Mouse (Mus musculus) limb, embryonic 13.5 days (tissue): ENCODE results near the gene Reck. TPM values are rescaled to one million over a fixed set of nuclear protein-coding genes. Genes with fewer than 3 reads are reported as not detected.

ENCODE experiments used
- ATAC-seq: fragments of 200-750 bp; cut with Nextera tagmentation; 2 replicates; pipeline ENCODE4 v1.8.0; 2017; ENCODE audit warnings: low read depth, moderate number of reproducible peaks, moderate TSS enrichment; ENCODE audit not compliant: low FRiP score
- H3K27ac ChIP-seq: fragments of 300-500 bp; sonication (generic); 2 replicates; pipeline ENCODE4 v1.5.1; 2015; ENCODE audit warnings: inconsistent platforms, mild to moderate bottlenecking, moderate library complexity
- H3K27me3 ChIP-seq: fragments of 300-500 bp; sonication (generic); 2 replicates; pipeline ENCODE4 v1.6.1; 2015; ENCODE audit warnings: mild to moderate bottlenecking, inconsistent platforms
- H3K36me3 ChIP-seq: fragments of 300-500 bp; sonication (generic); 2 replicates; pipeline ENCODE4 v1.6.1; 2015; ENCODE audit warnings: inconsistent platforms, mild to moderate bottlenecking, moderate library complexity
- H3K4me1 ChIP-seq: fragments of 300-500 bp; sonication (generic); 2 replicates; pipeline ENCODE4 v1.6.1; 2015; ENCODE audit warnings: inconsistent platforms
- H3K4me2 ChIP-seq: fragments of 300-500 bp; sonication (generic); replicated peaks from 2 replicates; pipeline ENCODE4 v1.6.1; 2015; ENCODE audit warnings: inconsistent platforms, mild to moderate bottlenecking, moderate library complexity
- H3K4me3 ChIP-seq: fragments of 300-500 bp; sonication (generic); 2 replicates; pipeline ENCODE4 v1.5.1; 2015; ENCODE audit warnings: moderate library complexity, mild to moderate bottlenecking, inconsistent platforms
- H3K9ac ChIP-seq: fragments of 300-500 bp; sonication (generic); 2 replicates; pipeline ENCODE4 v1.6.1; 2015; ENCODE audit warnings: mild to moderate bottlenecking, inconsistent platforms
- H3K9me3 ChIP-seq: fragments of 300-500 bp; sonication (generic); 2 replicates; pipeline ENCODE4 v1.6.1; 2016; ENCODE audit warnings: inconsistent platforms
- WGBS: fragments of 180-500 bp; shearing (Covaris S2); methylation state at CpG from one replicate; pipeline ENCODE4 v1.1.7; 2015; 5-methylcytosine and 5-hydroxymethylcytosine counted together
- polyA plus RNA-seq: library from polyadenylated mRNA; unstranded; fragments of >200 nt; fragmentation: Nextera tagmentation; extraction: Ambion mirVana; gene quantifications from 2 replicates; pipeline ENCODE4 v1.2.1, GENCODE M21; 2015

Reck gene
- polyA plus RNA-seq, 1 experiment from 2014 or later, result 35.7 TPM

DNA sequence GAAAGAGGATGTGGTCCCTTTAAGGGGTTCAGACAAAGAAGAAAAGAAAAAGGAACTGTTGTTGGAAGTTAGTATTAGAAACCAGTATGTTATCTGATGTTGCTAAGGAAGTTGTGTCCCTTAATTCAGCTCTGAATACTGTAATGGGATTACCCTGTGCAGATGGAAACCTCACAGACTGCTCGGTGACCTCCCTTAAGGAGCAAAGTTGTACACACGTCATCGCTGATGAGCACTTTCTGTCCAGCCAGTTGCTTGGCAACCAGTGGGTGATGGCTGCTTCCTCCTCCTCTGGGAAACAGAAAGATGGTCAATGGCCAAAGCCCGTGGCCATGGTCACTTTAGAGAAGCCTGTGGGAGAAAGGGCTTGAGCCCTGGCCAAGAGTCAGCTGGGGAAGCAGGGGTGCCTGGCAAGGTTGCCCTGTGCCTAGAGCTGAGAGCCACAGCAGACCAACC lies 98.2 kb downstream of the Reck start:
- 71% methylated on average over 4 of the region's 4 CpGs for WGBS
- Histone ChIP-seq H3K9me3 (no peaks in the 10 kb centered on the region), H3K4me1 (peaks cover 29% of the 10 kb centered on the region), H3K36me3 (peaks cover 15% of the 10 kb centered on the region), H3K4me3 (no peak overlapping the region), H3K27me3 (no peaks in the 10 kb centered on the region), H3K9ac (no peak overlapping the region), H3K27ac (no peak overlapping the region), H3K4me2 (no peak overlapping the region)
- no peak for ATAC-seq

DNA sequence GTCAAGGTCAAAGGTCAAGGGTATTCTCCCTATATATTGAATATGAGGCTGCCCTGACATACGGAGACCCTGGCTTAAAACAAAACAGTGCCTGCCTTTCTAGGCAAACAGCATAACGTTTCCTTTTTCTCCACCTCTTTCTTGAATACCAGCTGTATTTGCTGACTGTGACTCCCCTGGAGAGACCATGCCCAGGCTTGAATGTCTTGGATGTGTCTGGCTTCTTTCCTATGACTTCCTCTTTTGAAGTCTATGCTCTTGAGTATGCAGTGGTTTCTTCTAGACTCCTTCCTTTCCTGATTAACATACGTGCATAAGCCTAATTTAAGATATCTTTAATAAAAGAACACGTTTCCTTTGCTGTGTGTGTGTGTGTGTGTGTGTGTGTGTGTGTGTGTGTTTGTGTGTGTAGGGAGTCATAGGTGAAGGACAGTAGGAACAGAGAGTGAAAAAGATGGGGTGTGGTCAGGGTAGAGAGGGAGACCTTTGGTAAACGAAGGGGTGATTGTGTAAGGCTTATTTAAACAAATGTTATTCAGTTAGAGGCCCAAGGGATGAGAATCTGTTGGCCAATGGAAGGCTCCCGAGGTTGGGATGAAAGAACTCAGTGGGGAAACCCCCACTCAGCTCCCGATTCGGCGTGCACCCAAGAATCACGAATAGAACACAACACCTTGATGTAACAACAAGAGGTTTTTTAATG lies 99.7 kb downstream of the Reck start:
- Histone ChIP-seq H3K4me2 (no peak overlapping the region), H3K4me3 (no peak overlapping the region), H3K4me1 (peaks cover 37% of the 10 kb centered on the region), H3K27me3 (no peaks in the 10 kb centered on the region), H3K9ac (no peak overlapping the region), H3K36me3 (peaks cover 15% of the 10 kb centered on the region), H3K27ac (no peak overlapping the region), H3K9me3 (no peaks in the 10 kb centered on the region)
- no peak for ATAC-seq
- WGBS, result 80% methylated on average over 10 of the region's 10 CpGs

DNA sequence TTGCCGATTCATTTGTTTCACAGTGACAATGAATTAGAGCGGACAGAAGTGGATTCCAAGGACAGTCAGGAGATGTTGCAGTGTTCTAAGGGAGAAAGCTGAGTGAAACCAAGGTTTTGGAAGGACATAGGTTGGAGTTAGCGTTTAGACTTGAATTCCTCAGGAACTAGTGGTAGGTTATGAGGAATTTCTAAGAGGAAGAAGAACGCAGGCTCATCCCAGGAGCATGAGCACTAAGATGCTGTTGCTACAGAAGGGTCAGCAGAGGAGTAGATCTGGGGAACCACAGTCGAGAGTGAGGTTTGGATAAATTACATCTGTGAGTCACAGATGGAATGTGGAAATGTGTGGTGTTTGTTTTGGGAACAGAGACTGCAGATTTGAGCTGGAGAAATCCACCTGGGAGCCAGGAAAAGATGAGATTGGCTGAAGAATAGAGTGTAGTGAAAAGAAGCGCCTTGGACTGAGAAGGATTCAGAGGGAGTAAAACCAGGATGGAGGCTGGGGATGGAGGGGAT lies 101.0 kb downstream of the Reck start:
- Histone ChIP-seq H3K27ac (no peak overlapping the region), H3K4me3 (no peak overlapping the region), H3K4me2 (no peak overlapping the region), H3K4me1 (peaks cover 41% of the 10 kb centered on the region), H3K9ac (no peak overlapping the region), H3K9me3 (no peaks in the 10 kb centered on the region), H3K36me3 (peaks cover 7% of the 10 kb centered on the region), H3K27me3 (no peaks in the 10 kb centered on the region)
- 76% methylated on average over 6 of the region's 6 CpGs for WGBS
- ATAC-seq, result no peak

DNA sequence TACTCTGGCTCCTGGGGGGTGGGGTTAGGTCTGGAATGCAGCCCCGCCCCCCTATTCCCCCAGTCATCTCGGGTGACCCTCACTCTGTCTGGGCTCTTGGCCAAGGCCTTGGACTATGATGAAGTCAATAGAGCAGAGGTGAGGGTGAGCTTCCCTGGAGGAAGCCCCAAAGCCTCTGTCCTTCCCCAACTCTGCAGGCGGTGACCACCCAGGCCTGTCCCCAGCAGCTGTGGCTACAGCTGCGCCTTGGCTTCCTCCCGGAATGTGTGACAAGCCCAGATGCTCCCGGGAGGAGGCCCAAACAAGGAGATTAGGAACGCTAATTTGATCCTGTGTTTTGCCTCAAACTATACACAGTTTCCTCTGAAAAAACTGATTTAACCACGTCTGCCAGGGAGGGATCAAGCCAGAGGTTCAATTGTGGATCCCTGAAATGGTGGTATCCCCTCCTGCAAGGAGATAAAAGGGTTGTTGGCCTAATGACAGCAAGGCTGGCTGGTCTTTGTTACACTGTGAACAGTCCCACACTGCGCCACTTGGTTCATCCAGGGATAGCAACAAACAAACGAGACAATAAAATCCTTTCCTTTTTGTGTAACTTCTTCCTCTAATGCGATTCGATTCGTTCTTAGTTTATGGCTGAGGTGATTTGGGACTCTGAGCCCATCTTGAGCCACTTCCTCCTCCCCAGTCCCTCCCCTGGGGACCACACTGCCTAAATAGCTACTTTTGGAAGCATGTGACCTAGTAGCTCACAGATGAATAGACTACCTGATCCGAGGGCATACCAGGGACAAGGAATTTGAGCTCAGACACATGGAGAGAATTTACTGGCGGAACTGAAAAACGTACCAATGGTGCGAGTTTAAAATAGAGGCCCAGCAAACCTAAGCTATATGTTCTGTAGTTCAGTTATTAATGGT lies 103.5 kb downstream of the Reck start:
- H3K27me3 ChIP-seq, result no peaks in the 10 kb centered on the region
- peaks cover 34% of the 10 kb centered on the region for H3K4me1 ChIP-seq
- H3K27ac ChIP-seq, result peak overlapping the region; percentile 79
- peak; percentile 81 for ATAC-seq
- H3K36me3 ChIP-seq, result peaks cover 7% of the 10 kb centered on the region
- no peak overlapping the region for H3K9ac ChIP-seq
- WGBS, result 20% methylated on average over 17 of the region's 17 CpGs
- H3K4me3 ChIP-seq, result no peak overlapping the region
- no peaks in the 10 kb centered on the region for H3K9me3 ChIP-seq
- peak overlapping the region; percentile 4; the same call in 1 of the 2 replicates for H3K4me2 ChIP-seq

DNA sequence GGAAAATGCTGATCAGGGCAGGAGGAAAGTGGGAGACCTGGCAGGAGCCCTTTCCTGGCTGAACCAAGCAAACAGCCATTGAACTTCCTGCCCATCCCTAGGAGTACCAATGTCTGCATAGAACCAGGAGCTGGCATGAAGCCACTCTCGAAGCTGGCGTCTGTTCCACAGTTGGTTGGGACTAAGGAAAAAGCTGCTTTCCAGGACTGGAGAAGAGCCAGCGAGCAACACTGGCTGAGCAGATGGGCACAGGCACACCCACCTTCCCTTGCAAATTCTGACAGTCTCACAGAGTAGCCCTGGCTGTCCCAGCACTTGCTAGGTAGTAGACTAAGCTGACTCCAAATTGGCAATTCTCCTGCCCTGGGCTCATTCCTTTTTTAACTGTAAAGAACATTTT lies 104.4 kb downstream of the Reck start:
- Histone ChIP-seq H3K9ac (no peak overlapping the region), H3K9me3 (no peaks in the 10 kb centered on the region), H3K4me3 (no peak overlapping the region), H3K4me2 (no peak overlapping the region), H3K27ac (peak overlapping the region; percentile 79; the same call in 1 of the 2 replicates), H3K27me3 (no peaks in the 10 kb centered on the region), H3K36me3 (peaks cover 7% of the 10 kb centered on the region; the same call in 1 of the 2 replicates), H3K4me1 (peaks cover 34% of the 10 kb centered on the region)
- no peak for ATAC-seq
- WGBS, result 78% methylated on average over 3 of the region's 3 CpGs

DNA sequence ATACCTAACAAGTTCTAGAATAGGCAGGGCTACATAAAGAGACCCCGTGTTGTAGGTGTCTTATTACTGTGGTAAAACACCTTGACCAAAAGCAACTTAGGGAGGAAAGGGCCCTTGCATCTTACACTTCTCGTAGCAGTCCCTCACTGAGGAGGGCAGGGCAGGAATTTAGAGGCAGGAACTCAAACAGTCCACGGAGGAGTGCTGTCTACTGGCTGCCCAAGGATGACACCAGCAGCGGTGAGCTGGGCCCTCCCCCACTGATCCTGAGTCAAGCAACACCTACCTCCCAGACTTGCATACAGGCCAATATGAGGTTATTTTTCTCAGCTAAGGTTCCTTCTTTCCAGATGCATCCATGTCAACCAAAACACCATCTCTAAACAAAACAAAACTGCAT lies 104.9 kb downstream of the Reck start:
- Histone ChIP-seq H3K27me3 (no peaks in the 10 kb centered on the region), H3K4me2 (no peak overlapping the region), H3K36me3 (peaks cover 7% of the 10 kb centered on the region; the same call in 1 of the 2 replicates), H3K9ac (no peak overlapping the region), H3K9me3 (no peaks in the 10 kb centered on the region), H3K4me1 (peaks cover 34% of the 10 kb centered on the region), H3K4me3 (no peak overlapping the region), H3K27ac (peak overlapping the region; percentile 1; the same call in 1 of the 2 replicates)
- ATAC-seq, result no peak
- 83% methylated on average over 4 of the region's 4 CpGs for WGBS

DNA sequence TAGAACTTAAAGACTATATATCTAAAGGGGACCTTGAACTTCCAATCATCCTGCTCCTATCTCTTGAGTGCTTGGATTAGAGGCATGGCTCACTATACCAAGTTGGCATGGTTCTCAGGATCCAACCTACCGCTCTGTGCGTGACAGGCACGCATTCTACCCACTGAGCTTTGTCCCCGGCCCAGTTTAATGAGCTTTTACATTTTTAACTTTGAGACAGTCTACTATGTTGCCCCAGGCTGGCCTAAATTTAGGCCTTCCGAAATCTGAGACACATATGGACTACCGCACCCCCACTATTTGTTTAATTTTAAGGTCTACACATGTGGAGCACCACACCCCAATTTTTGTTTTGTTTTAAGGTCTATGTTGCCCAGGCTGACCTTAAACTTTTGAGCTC lies 105.5 kb downstream of the Reck start:
- no peak for ATAC-seq
- H3K9me3 ChIP-seq, result no peaks in the 10 kb centered on the region
- H3K36me3 ChIP-seq, result peaks cover 7% of the 10 kb centered on the region; the same call in 1 of the 2 replicates
- H3K27me3 ChIP-seq, result no peaks in the 10 kb centered on the region
- no peak overlapping the region for H3K4me2 ChIP-seq
- peaks cover 34% of the 10 kb centered on the region for H3K4me1 ChIP-seq
- H3K27ac ChIP-seq, result no peak overlapping the region
- 90% methylated on average over 6 of the region's 6 CpGs for whole genome bisulfite sequencing
- H3K9ac ChIP-seq, result no peak overlapping the region
- H3K4me3 ChIP-seq, result no peak overlapping the region

DNA sequence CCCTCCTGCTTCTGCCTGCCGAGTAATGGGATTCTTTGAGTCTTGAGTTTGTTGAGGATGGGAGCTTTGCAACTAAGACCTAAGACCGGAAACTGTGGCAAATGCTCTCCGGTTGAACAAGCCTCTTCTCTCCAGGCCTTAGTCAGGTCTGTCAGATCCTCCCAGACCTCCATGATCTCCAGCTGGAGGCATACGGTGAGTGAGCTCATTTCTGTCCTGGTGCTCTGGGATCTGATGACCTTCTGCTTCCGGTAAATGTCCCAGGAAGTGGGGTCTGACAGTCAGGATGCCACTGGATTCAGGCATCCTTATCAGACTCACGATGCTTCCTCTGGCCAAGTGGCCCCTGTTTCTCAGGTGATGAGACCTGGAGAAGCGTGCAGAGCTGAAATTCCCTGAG lies 105.9 kb downstream of the Reck start:
- Histone ChIP-seq H3K4me2 (no peak overlapping the region), H3K4me3 (no peak overlapping the region), H3K27ac (no peak overlapping the region), H3K36me3 (peaks cover 7% of the 10 kb centered on the region; the same call in 1 of the 2 replicates), H3K27me3 (no peaks in the 10 kb centered on the region), H3K9me3 (no peaks in the 10 kb centered on the region), H3K4me1 (peaks cover 34% of the 10 kb centered on the region), H3K9ac (no peak overlapping the region)
- 91% methylated on average over 7 of the region's 7 CpGs for WGBS
- no peak for ATAC-seq

DNA sequence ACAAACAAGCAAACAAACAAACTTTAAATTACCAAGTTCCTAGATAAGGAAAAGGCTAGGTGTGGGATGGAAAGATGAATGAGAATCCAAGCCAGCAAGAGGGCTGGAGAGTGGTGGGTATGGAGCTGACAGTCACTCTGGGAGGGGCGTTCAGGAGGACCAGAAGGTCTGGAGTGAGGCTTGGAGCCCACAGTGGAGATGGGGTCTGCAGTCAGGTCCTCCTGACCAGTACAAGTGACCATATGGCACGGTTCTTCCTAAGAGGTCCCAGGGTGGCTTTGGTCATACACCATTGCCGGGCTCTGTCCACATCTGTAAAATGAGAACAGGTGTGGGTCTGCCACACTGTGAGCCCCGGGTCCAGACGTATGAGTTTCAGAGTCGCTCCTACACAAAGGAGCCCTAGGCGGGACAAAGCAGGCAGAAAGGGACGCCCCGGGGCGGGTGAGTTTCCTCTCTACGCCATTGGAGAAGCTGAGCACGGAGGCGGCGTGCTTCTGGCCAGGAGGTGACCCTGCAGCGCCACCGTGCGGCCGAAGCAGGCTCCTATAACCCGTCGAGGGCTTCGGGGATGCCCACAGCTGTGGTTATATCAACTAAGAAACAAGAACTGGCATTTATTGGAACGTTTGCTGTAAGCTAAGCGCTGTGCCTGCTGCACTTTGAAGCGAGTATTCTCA lies 106.9 kb downstream of the Reck start:
- Histone ChIP-seq H3K4me3 (peak overlapping the region; percentile 40), H3K9me3 (no peaks in the 10 kb centered on the region), H3K36me3 (peaks cover 4% of the 10 kb centered on the region; the same call in 1 of the 2 replicates), H3K4me2 (peak overlapping the region; percentile 69), H3K27ac (peak overlapping the region; percentile 55; the same call in 1 of the 2 replicates), H3K4me1 (peaks cover 34% of the 10 kb centered on the region), H3K9ac (peak overlapping the region; percentile 71), H3K27me3 (no peaks in the 10 kb centered on the region)
- ATAC-seq, result peak; percentile 88
- 3% methylated on average over 24 of the region's 24 CpGs for WGBS

DNA sequence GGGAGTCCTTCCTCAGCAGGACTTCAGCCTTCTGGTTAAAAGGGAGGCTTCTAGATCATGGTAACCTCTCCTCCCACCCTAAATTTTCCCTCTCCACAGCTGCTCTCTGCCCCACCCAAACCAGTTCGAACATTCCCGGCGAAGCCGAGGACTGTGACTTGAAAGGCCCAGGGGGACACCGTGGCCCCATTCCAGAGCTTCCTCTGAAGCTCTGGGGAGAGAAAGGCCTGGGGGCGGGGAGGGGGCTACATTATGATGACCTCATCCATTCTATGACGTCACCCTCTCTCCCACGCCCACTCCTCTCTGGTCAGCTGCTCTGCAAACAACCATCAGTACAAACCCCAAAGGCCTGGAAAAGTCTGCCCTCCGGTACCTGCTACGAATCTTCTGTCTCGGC lies 107.9 kb downstream of the Reck start, which contains the start of gene Ccin:
TSS of gene Ccin (plus strand) at position 303 of the 400 bp plus-strand sequence.
- ATAC-seq, result no peak
- H3K27ac ChIP-seq, result no peak within 1 kb of the TSS
- H3K9me3 ChIP-seq, result no peaks in the 10 kb centered on the region
- 82% methylated on average over 11 of the region's 11 CpGs for WGBS
- no peaks in the 10 kb centered on the region for H3K36me3 ChIP-seq
- H3K27me3 ChIP-seq, result no peaks in the 10 kb centered on the region
- peak within 1 kb of the TSS; percentile 40 for H3K4me3 ChIP-seq
- H3K9ac ChIP-seq, result peak within 1 kb of the TSS; percentile 71
- peak within 1 kb of the TSS; percentile 69 for H3K4me2 ChIP-seq
- H3K4me1 ChIP-seq, result peaks cover 31% of the 10 kb centered on the region

DNA sequence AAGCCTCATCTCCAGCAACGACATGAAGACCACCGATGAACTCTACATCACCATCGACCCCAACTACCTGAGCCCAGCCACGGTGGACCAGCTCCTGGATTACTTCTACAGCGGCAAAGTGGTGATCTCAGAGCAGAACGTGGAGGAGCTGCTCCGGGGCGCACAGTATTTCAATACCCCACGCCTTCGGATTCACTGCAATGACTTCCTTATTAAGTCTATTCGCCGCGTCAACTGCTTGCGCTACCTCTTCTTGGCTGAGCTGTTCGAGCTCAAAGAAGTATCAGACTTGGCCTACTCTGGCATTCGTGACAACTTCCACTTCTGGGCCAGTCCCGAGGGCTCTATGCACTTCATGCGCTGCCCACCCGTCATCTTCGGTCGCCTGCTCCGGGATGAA lies 108.4 kb downstream of the Reck start:
- Histone ChIP-seq H3K27me3 (no peaks in the 10 kb centered on the region), H3K36me3 (no peaks in the 10 kb centered on the region), H3K9ac (no peak overlapping the region), H3K9me3 (no peaks in the 10 kb centered on the region), H3K4me1 (peaks cover 25% of the 10 kb centered on the region), H3K27ac (no peak overlapping the region), H3K4me3 (no peak overlapping the region), H3K4me2 (no peak overlapping the region)
- 92% methylated on average over 22 of the region's 22 CpGs for WGBS
- ATAC-seq, result no peak
